Mouse (Mus musculus): ENCODE measurements around the gene Rspry1. TPM values are rescaled to one million over a fixed set of nuclear protein-coding genes. Genes with fewer than 3 reads are reported as not detected.

Rspry1 gene
- polyA plus RNA-seq, 1 experiment from 2014 or later: 44.1 TPM

DNA sequence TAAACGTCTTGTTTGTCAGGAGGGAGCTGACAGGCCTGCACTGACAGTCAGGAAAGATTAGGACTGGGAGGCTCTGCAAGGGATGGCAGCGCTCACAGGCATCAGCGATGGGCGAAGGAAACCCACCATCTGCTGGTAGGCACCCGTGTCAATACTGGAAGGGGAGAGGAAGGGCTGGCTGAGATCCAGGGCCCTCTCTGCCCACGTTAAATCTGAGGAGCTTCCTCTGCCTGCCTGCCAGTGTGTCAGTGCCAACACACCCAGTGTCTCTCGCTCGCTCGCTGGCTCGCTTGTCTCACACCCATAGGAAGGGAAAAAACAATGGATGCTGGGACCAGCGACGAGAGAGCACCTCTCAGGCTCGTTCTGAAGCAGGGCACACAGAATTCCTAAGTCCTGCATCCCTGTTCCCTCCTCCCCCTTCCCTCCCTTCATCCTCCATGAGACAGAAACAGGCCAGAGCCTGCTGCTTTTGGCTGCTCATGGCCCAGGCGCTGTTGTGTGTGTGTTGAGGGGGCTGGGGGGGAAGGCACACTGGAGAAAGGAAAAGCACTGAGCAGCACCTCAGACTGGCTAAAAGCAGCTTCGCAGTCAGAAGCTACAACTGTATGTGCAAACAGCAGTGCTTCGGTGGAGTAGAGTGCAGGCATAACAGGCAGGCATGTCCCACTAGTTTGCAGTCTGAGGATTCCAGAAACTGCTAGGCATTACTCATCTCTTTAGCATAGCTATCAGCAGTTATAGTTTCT is 27.4 kb upstream of the Rspry1 start:
- Histone ChIP-seq H3K4me2 (no peak overlapping the region), H3K27ac (no peak overlapping the region), H3K4me3 (no peak overlapping the region), H3K27me3 (no peaks in the 10 kb centered on the region), H3K9ac (no peak overlapping the region), H3K4me1 (no peaks in the 10 kb centered on the region), H3K9me3 (no peaks in the 10 kb centered on the region), H3K36me3 (peaks cover 74% of the 10 kb centered on the region)
- 88% methylated on average over 16 of the region's 16 CpGs for WGBS
- no peak for ATAC-seq (ENCODE audit: insufficient number of reproducible peaks, insufficient read depth, low FRiP score, low TSS enrichment, low read depth)

DNA sequence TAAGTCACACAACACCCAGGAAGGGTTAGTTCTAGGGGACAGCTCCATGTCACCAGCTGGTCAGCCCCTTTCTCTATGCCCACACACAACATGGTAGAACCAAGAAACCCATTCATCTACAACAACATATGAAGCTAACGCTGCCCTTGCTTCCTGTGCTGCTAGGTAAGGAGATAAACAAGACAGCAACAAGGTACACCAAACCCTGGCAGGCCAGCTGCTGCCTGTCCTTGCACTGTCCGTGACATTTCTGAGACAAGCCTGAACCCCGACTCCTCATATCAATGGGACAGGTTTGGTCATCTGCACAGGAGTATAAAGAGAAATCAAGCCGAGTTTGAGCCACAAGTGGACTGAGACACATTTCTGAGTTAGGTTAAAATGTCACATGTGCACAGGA is 26.6 kb upstream of the Rspry1 start:
- H3K36me3 ChIP-seq: peaks cover 76% of the 10 kb centered on the region
- 94% methylated on average over 4 of the region's 4 CpGs for WGBS
- H3K9me3 ChIP-seq: no peaks in the 10 kb centered on the region

DNA sequence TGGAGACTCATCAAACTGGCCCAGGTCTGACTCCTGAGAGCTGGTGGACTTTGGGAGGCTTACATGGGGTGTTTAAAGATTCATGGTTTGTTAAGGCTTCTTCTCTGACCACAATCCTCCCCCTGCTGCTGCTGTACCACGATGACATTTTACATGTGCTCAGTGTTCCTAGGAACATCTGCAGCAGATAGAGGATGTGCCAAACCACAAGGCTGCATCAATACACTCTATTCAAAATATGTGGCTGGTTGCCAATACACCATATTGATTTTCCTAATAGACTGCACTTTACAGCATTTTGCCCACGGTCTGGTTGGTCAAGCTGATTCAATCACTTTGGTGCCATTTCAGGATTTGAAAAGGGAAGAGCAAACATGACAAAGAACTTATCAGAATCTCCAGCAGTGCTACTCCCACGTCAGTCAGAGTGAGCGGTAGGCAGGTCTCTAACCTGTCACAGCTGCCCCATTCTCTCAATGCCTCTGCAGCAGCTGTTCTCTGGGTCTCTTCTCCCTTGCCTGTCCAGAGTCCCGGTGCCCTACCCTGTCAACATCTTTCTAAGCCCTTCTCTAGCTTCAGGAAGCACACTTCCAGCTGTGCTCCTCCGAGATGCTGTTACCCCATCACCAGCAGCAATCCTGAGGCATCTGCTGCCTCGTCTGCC is 19.8 kb upstream of the Rspry1 start:
- peaks cover 88% of the 10 kb centered on the region for H3K36me3 ChIP-seq
- H3K9ac ChIP-seq: no peak overlapping the region
- H3K4me1 ChIP-seq: 0 out of 2 replicates have a peak, but pooled peaks cover 3% of the 10 kb centered on the region
- 75% methylated on average over 7 of the region's 7 CpGs for WGBS
- H3K27ac ChIP-seq: no peak overlapping the region
- no peaks in the 10 kb centered on the region for H3K9me3 ChIP-seq
- H3K27me3 ChIP-seq: no peaks in the 10 kb centered on the region
- H3K4me3 ChIP-seq: no peak overlapping the region
- no peak overlapping the region for H3K4me2 ChIP-seq
- ATAC-seq (ENCODE audit: insufficient number of reproducible peaks, insufficient read depth, low FRiP score, low TSS enrichment, low read depth): no peak

More for the DNA sequence above, 26.6 kb upstream of the Rspry1 start:
- Histone ChIP-seq H3K4me1 (no peaks in the 10 kb centered on the region), H3K9ac (no peak overlapping the region), H3K27me3 (no peaks in the 10 kb centered on the region), H3K4me3 (no peak overlapping the region), H3K4me2 (no peak overlapping the region), H3K27ac (no peak overlapping the region)
- no peak for ATAC-seq (ENCODE audit: insufficient number of reproducible peaks, insufficient read depth, low FRiP score, low TSS enrichment, low read depth)

DNA sequence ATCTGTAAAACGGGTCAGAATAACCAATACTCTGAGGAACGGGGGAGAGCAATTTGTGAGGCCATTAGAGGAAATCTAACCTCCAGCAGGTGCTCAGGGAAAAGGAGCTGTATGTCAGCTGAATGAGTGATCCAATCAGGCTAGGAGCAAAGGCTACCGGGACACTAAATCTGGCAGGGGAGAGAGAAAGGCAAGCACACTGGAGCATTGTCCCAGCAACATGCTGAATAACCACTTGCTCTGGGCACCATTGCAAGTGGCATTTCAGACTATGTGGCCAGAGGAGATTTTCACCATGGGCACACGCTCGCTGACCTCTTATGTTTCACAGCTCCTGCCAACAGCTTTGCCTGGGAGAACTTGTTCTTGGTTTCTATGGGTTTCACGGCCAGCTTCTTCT is 19.2 kb upstream of the Rspry1 start:
- WGBS: 84% methylated on average over 6 of the region's 6 CpGs
- Histone ChIP-seq H3K4me2 (no peak overlapping the region), H3K9me3 (no peaks in the 10 kb centered on the region), H3K4me1 (0 out of 2 replicates have a peak, but pooled peaks cover 3% of the 10 kb centered on the region), H3K27ac (no peak overlapping the region), H3K9ac (no peak overlapping the region), H3K27me3 (no peaks in the 10 kb centered on the region), H3K36me3 (peaks cover 88% of the 10 kb centered on the region), H3K4me3 (no peak overlapping the region)
- ATAC-seq (ENCODE audit: insufficient number of reproducible peaks, insufficient read depth, low FRiP score, low TSS enrichment, low read depth): no peak

DNA sequence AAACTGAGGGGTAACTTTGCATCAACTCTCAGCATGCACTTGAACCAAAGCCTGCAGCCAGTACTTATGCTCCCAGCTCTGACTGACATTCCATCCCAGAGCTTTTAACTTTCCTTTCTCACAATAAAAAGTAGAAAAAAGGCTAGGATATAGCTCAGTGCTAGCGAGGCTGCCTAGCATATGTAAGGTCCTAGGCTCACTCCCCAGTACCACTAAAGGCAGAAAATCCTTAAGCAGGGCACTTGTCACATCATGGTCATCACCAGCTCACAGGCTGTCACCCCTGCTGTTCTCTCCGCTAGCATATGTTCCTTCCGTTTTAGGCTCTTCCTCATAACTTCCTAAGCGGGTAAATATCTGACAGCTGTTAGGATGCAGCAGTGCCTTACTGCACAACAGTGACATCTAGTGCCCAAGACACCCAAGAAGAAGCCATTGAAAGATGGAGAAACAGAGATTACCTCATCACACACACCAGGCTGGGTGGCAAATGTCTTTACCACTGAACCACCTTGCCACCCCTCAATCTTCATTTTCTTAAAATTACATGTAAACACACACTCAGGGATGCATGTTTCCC is 17.4 kb upstream of the Rspry1 start:
- Histone ChIP-seq H3K27me3 (no peaks in the 10 kb centered on the region), H3K9ac (no peak overlapping the region), H3K27ac (no peak overlapping the region), H3K9me3 (no peaks in the 10 kb centered on the region), H3K36me3 (peaks cover 87% of the 10 kb centered on the region), H3K4me3 (no peak overlapping the region), H3K4me2 (no peak overlapping the region), H3K4me1 (0 out of 2 replicates have a peak, but pooled peaks cover 3% of the 10 kb centered on the region)
- ATAC-seq (ENCODE audit: insufficient number of reproducible peaks, insufficient read depth, low FRiP score, low TSS enrichment, low read depth): no peak
- 47% methylated on average over 4 of the region's 4 CpGs for WGBS

DNA sequence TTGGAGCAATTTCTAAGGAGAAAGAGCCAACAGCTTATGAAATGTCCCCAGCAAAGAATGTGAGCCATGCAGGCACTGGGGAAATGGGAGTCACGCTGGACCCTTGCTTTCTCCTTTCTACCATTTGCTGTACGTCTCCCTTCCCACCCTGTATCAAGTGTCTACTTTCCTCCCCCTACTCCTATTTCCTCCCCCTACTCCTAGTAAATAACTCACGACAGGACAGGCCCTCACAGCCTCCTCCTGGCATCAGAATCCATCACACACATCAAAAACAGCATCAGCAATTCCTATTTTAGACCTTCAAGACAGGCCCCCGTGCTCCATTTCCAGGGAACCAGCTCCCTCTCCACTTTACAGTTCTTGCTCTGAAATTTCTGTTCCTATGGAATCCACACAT is 10.0 kb upstream of the Rspry1 start:
- H3K9me3 ChIP-seq: no peaks in the 10 kb centered on the region
- 0 out of 2 replicates have a peak, but pooled peaks cover 4% of the 10 kb centered on the region for H3K4me1 ChIP-seq
- ATAC-seq (ENCODE audit: insufficient number of reproducible peaks, insufficient read depth, low FRiP score, low TSS enrichment, low read depth): no peak
- 62% methylated on average over 4 of the region's 4 CpGs for WGBS
- no peak overlapping the region for H3K27ac ChIP-seq
- no peak overlapping the region for H3K4me3 ChIP-seq
- no peak overlapping the region for H3K4me2 ChIP-seq
- H3K27me3 ChIP-seq: no peaks in the 10 kb centered on the region
- H3K36me3 ChIP-seq: peaks cover 27% of the 10 kb centered on the region
- no peak overlapping the region for H3K9ac ChIP-seq

DNA sequence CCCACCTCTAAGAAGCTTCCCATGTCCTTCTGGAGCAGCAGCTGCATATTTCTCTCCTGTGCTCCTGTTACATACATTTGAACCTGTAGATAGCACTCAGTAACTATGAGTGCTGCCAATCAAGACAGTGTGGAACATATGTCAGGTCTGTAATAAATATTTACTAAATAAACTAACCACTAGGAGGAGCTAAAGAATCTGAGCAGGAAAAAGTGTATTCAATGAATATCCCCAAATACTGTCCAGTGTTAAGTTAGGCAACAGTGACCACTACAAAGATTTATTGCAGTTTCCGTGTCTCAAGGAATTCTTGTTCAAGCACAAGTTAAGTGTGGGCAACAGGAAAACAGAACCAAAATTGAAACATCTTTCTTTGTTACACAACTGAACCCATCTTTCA is 7.5 kb upstream of the Rspry1 start:
- no peak overlapping the region for H3K4me2 ChIP-seq
- WGBS: 84% methylated on average over 1 of the region's 1 CpGs
- H3K27ac ChIP-seq: no peak overlapping the region
- H3K4me1 ChIP-seq: peaks cover 4% of the 10 kb centered on the region; the same call in 1 of the 2 replicates
- ATAC-seq (ENCODE audit: insufficient number of reproducible peaks, insufficient read depth, low FRiP score, low TSS enrichment, low read depth): no peak
- H3K9ac ChIP-seq: no peak overlapping the region
- peaks cover 3% of the 10 kb centered on the region for H3K36me3 ChIP-seq
- no peak overlapping the region for H3K4me3 ChIP-seq
- H3K9me3 ChIP-seq: no peaks in the 10 kb centered on the region
- H3K27me3 ChIP-seq: no peaks in the 10 kb centered on the region

DNA sequence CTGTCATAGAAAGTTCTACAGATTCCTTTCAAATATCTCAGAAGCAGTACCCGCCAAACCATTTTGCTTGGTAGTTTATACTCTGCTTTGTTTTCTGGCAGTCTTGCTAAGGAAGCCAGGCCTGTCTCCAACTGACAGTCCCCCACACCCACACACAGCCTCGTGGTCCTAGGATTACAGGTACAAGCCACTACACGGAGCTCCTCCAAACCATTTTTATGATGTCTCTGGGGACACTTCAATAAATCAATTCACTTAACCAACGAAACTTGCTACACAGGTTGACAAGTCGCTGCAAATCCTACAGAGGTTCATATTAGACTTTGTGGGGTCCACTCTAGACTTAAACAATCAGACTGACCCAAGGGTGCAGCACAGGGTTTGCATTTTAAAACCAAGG is 1.3 kb upstream of the Rspry1 start:
- 24% methylated on average over 5 of the region's 5 CpGs for WGBS
- ATAC-seq (ENCODE audit: insufficient number of reproducible peaks, insufficient read depth, low FRiP score, low TSS enrichment, low read depth): no peak
- Histone ChIP-seq H3K4me2 (peak overlapping the region; percentile 84), H3K36me3 (no peaks in the 10 kb centered on the region), H3K4me1 (peaks cover 22% of the 10 kb centered on the region), H3K27ac (no peak overlapping the region), H3K9ac (peak overlapping the region; percentile 89), H3K9me3 (no peaks in the 10 kb centered on the region), H3K27me3 (no peaks in the 10 kb centered on the region), H3K4me3 (peak overlapping the region; percentile 99)

DNA sequence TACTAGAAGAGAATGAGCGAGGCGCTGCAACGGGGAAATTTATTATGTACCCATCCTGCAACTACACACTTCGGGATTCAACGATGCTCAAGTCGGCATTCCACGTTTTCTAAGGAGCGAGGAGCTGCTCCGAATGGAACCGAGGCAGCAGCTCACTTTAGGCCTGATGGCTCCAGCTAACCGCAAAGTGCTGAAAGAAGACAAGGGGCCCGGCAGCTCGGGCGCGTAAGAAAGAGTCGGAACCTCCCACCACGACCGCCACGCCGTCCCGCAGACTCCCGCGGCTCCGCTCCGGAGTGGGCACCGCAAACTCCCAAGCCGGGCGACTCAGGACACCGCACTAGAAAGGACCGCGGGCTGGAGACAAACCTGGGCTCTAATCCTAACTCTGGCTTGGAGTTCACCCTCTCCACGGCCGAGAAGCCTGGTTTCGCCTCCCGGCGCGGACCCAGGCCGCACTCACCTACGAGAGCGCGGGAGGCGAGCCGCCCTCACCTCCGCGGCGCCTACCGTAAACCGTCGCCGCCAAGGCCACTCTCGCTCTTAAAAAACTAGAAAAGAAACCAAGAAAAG is 617 bp upstream of the Rspry1 start:
- Histone ChIP-seq H3K9ac (peak overlapping the region; percentile 89), H3K9me3 (no peaks in the 10 kb centered on the region), H3K27ac (peak overlapping the region; percentile 93), H3K4me2 (peak overlapping the region; percentile 84), H3K4me3 (peak overlapping the region; percentile 99), H3K36me3 (no peaks in the 10 kb centered on the region), H3K27me3 (no peaks in the 10 kb centered on the region), H3K4me1 (peaks cover 23% of the 10 kb centered on the region)
- peak; percentile 2; the same call in 1 of the 2 replicates for ATAC-seq (ENCODE audit: insufficient number of reproducible peaks, insufficient read depth, low FRiP score, low TSS enrichment, low read depth)
- under 1% methylated on average over 51 of the region's 51 CpGs for WGBS

DNA sequence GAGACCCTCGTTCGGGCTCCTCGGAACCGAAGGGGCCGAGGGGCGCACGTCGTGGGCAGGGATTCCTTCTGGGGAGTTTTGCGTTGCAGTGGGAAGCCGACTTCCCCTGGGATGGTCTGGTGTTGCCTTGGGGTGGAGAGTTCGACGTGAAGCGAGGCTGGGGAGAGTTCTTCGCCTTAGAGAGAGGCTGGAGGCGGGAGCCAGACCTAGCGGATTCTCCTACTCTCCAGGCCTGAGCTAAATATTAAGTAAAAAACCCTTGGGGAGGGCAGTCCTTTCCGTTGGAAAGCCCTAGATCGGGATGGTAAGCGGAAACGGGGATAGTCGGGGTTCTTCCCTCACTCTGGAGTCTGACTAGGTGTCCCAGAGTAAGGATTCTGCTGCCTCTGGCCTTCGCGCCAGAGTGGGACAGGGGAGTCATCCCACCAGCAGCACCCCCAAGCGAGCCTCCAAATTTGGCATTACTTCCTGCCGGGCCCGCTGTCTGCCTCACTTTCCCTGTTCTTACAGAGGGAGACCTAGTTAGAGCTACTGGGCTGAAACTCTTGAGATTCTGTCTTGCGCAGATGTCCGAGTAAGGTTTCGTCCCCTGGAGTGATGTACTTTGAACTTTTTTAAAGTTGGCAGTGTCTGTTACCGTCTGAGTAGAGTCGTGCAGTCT is 864 bp downstream of the Rspry1 start:
- H3K27ac ChIP-seq: peak overlapping the region; percentile 81
- WGBS: under 1% methylated on average over 31 of the region's 31 CpGs
- H3K27me3 ChIP-seq: no peaks in the 10 kb centered on the region
- H3K9ac ChIP-seq: peak overlapping the region; percentile 97
- H3K4me3 ChIP-seq: peak overlapping the region; percentile 99
- H3K4me1 ChIP-seq: peaks cover 22% of the 10 kb centered on the region
- no peaks in the 10 kb centered on the region for H3K9me3 ChIP-seq
- peak overlapping the region; percentile 88 for H3K4me2 ChIP-seq
- ATAC-seq (ENCODE audit: insufficient number of reproducible peaks, insufficient read depth, low FRiP score, low TSS enrichment, low read depth): no peak
- 0 out of 2 replicates have a peak, but pooled peaks cover 5% of the 10 kb centered on the region for H3K36me3 ChIP-seq

DNA sequence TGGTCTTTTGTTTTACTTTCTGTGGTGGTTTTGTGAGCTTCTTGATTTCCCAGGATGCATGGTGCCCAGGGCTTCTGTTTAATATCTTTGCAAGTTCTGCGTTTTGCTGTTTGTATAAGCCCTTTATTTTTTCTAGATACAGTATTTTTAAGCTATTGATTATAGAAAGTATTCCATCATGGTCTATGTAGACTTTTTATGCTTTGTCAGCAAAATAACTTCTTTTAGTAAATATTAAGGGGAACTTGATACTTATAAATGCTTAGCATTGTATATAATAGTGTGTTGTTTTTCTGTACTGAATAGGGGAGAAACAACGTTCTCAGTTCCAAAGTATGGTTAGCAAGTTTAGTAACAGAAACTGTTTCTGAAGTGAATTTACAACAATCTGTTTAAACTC is 2.3 kb downstream of the Rspry1 start:
- no peaks in the 10 kb centered on the region for H3K27me3 ChIP-seq
- no peak overlapping the region for H3K9ac ChIP-seq
- no peak overlapping the region for H3K27ac ChIP-seq
- H3K4me1 ChIP-seq: peaks cover 22% of the 10 kb centered on the region
- no peaks in the 10 kb centered on the region for H3K9me3 ChIP-seq
- 0 out of 2 replicates have a peak, but pooled peaks cover 5% of the 10 kb centered on the region for H3K36me3 ChIP-seq
- H3K4me3 ChIP-seq: no peak overlapping the region
- WGBS: 79% methylated on average over 2 of the region's 2 CpGs
- peak overlapping the region; percentile 88 for H3K4me2 ChIP-seq
- no peak for ATAC-seq (ENCODE audit: insufficient number of reproducible peaks, insufficient read depth, low FRiP score, low TSS enrichment, low read depth)

Data from embryonic facial prominence, embryonic 13.5 days (tissue).